Mouse (Mus musculus) fibroblast of lung, adult 2 months (primary cell): Measurements from ENCODE around the gene Fads1.

ENCODE experiments used
- DNase-seq: peaks from one replicate; pipeline ENCODE4 v3.0.0-alpha.2; 2011; ENCODE audit warnings: low read depth

The Fads1 gene

GRCm38 (mm10) chr19:10176941-10177372 lies 5.7 kb upstream of the Fads1 start:
- DNase-seq, result no peak

- DNase-seq, result no peak
Observed at GRCm38 (mm10) chr19:10181225-10181624, 1.5 kb upstream of the Fads1 start.

- no peak for DNase-seq
Observed at GRCm38 (mm10) chr19:10182142-10182541, 546 bp upstream of the Fads1 start.

DNA sequence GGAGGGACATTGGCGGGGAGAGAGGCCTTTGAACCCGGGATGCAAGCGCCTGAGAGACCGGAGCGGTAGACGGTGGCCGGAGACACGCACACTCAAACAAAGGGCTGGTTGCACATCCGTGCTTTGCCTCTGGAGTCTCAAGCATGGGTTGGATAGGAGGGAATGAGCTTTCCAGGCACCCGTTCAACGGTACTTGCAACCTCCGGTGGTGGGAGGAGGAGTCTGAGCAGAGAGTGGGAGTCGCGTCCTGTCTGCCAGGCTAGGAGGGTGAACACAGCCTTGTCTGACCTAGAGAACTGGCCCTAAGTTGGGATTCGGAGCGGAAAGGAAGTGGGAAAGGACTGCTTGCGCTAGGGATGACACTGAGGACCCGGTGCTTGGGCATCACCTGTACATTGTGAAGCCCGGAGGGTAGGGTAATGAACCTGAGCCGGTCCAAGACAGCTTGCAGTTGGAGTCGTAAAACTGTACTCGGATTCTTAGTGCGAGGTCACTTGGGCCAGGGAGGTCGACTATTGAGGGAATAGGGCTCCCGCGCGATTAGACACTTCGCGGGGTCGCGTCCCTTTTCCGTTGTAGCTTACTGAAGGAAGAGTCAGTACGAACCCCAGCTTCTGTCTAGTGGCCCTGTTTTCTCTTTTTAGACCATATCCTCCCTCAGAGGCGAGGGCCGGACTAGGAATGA lies 753 bp downstream of the Fads1 start:
- DNase-seq, result no peak

DNA sequence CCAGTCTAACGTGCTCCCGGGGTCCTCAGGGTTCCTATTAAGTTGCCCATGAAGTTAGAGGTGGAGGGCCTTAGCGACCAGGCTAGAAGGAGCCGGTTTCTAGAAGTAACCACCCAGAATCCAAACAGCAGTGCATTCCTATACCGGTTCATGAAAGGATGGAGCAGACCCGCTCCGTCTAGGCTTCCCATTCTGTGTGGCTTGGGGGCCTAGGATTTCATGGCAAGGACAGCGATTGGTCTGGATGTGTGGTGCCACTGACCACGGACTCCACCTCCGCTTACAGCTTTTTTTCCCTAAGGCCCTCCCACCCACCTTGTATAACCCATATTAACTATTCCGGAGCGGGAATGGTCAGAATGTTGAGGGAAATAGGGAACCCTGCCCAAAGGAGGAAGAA lies 1.4 kb downstream of the Fads1 start:
- DNase-seq, result no peak

DNA sequence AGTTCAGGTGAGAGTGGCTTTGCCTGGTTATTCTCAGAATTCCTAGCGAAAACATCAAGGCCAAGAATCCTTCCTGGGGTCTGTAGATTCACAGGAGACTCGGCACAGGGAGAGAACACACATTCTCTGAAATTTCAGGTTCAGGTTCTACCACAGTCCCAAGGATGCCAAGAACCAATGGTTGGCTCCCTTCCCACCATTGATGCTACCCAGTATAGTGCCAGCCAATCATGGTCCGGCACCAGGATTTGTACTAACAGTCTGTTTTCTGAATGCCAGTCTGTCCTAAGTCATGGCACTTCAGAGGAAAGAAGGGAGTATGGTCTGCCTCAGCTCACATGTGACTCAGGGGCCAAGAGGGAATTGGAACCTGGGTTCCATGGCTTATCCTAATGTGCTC lies 3.2 kb downstream of the Fads1 start:
- no peak for DNase-seq

DNA sequence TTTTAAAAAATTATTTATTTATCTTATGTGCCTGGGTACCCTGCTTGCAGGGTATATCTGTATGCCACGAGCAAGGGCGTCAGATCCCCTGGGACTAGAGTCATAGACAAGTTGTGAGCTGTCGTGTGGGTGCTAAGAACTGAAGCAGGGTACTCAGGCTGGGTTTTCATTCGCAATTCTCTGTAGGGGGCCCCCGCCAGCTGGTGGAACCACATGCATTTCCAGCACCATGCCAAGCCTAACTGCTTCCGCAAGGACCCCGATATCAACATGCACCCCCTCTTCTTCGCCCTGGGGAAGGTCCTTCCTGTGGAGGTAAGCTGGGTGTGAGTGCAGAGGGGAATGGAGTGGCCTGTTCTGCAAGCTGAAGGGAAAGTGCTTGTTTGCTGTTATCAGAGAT lies 3.9 kb downstream of the Fads1 start:
- DNase-seq, result no peak

DNA sequence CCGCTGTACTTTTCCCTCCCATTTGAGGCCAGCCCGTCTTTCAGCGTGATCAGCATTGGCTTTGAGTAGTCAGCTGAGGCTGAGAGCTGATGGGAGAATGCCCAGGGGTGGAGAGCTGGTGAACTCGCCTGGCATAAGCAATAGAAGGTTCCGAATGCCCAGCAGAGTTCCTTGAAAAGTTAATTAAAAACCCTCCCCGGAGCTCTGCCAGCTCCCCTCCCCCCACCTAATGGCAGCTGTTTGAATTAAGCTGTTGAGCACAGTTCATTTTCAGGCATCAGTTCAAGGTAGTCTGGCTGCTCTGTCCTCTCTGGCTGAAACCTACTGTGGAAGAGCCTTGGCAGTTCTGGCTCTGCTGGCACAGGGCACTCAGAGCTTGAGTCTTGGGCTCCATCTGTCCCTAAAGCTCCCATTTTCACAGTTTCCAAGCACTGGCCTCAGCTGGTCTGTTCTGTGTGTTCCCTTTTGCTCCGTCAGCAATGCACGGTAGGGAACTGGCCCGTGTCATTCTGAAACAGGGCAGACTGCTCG lies 5.7 kb downstream of the Fads1 start:
- DNase-seq, result no peak

DNA sequence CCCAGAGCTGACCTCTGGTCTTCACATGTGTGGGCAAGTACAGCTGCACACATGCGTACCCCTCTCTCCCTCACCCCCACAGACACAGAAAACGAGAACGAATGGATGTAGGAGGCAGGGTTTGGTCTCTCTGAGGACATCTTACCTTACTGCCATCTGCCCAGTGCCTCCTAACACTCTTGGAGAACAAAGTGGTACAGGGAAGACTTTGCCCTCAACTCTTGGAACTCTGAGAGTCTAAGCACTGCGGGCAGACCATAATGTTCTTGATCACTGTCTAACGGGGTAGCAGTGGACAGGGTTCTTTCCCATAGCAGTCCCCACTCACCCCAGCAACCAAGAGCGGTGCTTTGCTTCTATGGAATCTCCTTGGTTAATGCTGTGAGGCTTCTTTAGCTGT lies 6.3 kb downstream of the Fads1 start:
- no peak for DNase-seq

DNA sequence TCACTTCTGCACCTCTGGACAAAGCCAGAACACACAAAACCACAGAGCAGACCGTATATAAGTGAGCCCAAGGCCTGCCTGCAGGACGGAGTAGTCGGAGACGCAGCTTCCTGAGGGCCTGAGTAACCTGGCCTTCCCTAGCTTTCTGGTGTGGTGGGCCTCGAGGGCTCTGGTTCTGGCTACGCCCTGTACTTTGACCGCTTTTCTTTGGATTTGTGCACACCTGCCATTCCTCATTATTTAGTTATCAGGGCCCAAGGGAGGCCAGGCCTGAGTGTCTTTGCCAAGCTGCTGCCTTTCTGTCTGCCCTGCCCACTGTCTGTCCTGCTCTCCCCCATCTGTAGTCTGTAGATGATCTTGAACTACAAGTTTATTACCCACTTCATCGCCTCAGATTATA lies 7.3 kb downstream of the Fads1 start:
- no peak for DNase-seq

DNA sequence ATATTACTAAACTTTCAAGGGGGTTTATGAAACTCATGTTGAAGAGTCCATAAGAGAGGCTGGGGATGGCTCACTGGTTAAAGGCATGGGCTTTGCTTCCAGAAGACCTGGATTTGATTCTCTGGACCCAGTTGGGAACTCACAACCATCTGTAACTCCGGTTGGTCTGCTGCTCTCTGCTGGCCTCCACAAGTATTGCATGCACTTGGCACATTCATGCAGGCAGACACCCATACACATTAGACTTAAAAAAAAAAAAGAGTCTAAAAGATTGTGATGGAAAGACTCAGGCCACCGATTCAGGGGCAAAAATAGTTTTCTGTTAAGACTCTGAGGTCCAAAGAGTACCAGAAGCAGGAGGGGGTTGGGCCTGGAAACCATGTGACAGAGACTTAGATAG lies 8.1 kb downstream of the Fads1 start:
- peak; percentile 65 for DNase-seq

GRCm38 (mm10) chr19:10191326-10191725 lies 8.6 kb downstream of the Fads1 start:
- no peak for DNase-seq

- DNase-seq, result no peak
Observed at GRCm38 (mm10) chr19:10194337-10194736, 11.6 kb downstream of the Fads1 start.

DNA sequence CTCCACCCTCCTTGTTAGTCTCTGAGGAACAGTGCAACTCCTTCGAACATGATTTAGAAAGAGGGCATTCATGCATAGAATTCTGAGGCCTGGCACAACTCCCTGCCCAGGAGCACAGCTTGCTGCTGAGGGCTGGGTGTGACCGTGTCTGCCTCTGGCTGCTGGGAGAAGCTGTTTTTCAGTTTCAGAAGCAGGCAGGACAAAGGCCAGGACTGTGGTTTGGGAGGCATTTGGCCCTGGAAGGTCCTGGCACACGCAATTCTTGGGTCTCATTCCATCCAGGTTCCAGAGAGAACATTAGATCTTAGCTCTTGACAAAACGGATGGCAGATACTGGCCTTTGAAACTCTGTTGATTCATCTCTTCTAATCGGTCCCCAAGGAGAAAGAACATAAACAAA lies 12.6 kb downstream of the Fads1 start:
- DNase-seq, result peak; percentile 95

DNA sequence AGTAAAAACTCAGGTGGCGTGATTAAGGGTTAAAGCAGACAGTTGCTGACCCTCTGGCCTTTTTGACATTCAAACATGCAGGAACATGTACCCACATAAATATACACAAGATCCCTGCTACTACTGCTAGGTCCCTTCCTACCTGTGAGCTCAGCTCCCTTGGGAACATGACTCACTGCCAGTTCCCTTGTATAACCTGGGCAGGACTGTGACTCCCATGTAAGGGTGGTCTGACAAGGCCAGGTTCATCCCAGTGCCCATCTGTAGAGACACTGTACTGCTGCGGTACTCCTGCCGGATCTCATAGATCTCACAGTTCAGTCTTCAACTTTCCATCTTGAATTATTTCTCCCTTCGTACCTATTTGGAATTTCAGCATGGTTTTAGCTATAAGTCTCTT lies 14.4 kb downstream of the Fads1 start:
- DNase-seq, result no peak

GRCm38 (mm10) chr19:10198286-10198685 lies 15.6 kb downstream of the Fads1 start:
- no peak for DNase-seq

DNA sequence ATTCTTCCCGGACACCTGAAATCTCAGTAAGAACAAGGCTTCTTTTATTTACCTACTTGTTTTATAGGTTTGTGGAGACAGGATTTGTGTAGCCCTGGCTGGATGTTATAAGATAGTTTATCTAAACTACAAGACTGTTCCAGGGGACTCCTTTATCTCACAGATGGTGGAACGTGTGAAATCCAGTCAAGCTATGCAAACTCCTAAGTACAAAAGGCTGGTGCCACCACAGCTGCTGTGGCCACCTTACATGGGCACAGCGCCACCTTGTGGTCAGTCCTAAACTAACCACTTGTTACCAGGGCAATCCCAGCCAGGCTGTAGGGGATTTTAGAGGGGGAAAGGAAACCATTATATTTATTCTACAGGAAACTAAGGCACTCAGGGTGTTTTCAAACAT lies 16.0 kb downstream of the Fads1 start:
- no peak for DNase-seq

GRCm38 (mm10) chr19:10203146-10203847 lies 20.6 kb downstream of the Fads1 start:
- DNase-seq, result no peak

DNA sequence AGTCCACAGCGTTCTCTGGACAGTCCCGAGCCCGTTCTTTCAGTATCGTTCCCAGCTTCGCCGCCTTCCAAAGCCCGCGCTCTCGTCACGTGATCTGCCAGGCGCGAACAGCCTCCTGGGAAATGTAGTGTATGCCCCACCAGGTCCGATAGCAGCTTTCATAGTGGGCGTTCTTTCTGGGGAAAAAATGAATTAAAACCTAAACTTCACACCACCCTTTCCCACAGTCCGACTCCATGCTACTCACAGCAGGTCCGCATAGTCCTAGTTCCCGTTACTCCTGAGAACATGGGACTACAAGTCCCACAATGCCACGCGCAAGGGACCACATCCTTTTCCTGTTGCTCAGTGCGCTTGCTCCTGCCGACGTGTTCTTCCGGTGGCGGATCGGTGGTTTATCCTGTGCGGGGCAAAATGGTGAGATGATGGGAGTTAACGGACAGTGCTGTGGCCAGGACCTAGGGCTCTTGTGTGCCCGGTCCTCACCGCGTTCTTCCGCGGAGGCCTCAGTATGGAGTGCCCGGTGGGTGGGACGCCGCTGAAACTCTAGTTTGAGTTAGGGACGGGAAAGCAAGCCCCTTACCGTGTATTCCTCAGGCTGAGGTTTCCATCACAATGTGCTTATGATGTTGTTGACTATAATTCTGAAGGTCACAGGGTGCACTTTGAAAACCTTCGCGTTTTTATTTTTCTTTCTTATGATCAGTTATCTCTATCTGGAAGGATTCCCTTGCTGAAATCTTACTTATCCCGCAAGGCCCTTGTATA lies 21.3 kb downstream of the Fads1 start, which contains the start of the genes Tmem258 and Fen1:
TSS of gene Tmem258 (plus strand) at position 167 of the 768 bp plus-strand sequence.
TSS of gene Fen1 (minus strand) at position 322 of the 768 bp plus-strand sequence.
- DNase-seq, result peak; percentile 84

- DNase-seq, result peak; percentile 64
Observed at GRCm38 (mm10) chr19:10204616-10205001, 21.9 kb downstream of the Fads1 start.

DNA sequence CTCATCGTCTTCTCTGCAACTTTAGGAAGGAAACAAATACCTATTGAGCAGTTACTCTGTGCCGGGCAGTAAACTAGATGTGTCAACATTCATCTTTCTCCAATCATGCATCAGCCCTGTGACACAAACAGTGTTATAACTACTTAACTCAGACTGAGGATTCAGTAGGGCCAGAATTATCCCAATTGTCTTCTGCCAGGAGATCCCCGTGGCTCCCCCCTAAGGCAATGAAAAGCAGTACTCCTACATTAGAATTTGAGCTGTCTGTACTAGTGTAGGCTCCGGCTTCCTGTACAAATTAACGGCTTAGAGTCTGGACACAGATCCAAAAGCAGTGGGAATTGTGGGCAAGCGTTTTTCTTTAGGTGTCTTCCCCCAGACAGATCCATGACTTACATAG lies 22.4 kb downstream of the Fads1 start:
- DNase-seq, result no peak

DNA sequence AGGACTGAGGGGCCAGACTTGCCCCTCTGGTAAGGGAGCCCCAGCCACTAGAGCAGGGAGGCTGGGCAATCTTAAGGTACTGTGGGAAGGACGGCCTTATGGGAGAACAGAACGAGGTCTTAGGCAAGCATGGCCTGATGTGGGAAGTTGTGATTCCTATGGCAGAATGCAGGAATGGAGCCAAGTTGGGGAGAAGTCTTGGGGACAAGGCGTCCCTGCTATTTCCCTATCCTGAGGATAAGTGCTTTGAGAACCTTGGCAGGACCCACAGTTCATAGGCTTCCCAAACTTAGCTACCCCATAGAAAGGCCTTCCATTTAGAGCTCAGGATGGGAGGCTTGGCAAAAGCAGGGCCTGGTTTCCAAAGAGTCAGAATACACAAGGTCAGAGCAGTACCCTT lies 26.2 kb downstream of the Fads1 start:
- DNase-seq, result no peak

DNA sequence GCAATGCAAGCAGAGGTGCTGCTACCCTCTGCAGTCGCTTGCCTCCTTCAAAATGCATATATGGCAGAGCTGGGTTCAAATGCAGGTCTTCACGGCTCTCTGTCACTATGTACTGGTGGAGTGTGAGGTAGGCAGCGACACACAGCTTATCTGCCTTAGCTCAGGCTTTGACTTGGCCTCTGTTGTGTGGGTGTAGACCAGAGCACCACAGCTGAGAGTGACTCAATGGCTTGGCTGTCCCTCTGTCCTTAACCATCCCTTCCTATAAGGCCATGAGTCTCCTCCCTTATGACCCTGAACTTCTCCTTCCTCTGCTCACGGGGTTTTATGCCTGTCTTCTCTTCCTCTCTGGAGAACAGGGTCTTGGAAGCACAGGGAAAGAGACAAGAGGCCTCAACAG lies 28.2 kb downstream of the Fads1 start:
- DNase-seq, result no peak
